Mouse (Mus musculus): Measurements from ENCODE around the gene Zbtb8a. TPM values are rescaled to one million over a fixed set of nuclear protein-coding genes. Genes with fewer than 3 reads are reported as not detected.
"Not testable (repeated sequence)": the region's sequence is repeated elsewhere in the genome, so short reads cannot be mapped to it uniquely, and the experiment has no call there.

Gene Zbtb8a
- polyA plus RNA-seq (2015; fragmentation: Nextera tagmentation; extraction: Ambion mirVana), result 16.1 and 17.8 TPM in 2 replicates

GRCm38 (mm10) chr4:129377601-129378390 lies at the start of gene Zbtb8a:
Gene Zbtb8a (minus strand): TSS chr4:129378116.
- H3K36me3 ChIP-seq, result no peaks in the 10 kb centered on the region
- peak; percentile 83 for ATAC-seq (replicated peaks)
- peak within 1 kb of the TSS; percentile 64 for H3K9ac ChIP-seq (replicated peaks)
- peak within 1 kb of the TSS; percentile 87 for H3K4me3 ChIP-seq
- peak within 1 kb of the TSS; percentile 90 for H3K27ac ChIP-seq (replicated peaks)
- H3K4me1 ChIP-seq, result peaks cover 21% of the 10 kb centered on the region
- H3K4me2 ChIP-seq (replicated peaks), result peak within 1 kb of the TSS; percentile 69
- no peaks in the 10 kb centered on the region for H3K9me3 ChIP-seq
- WGBS, result 2% methylated on average over 63 of the region's 65 CpGs
- H3K27me3 ChIP-seq, result no peaks in the 10 kb centered on the region

- H3K4me2 ChIP-seq (replicated peaks), result no peak overlapping the region
- no peaks in the 10 kb centered on the region for H3K36me3 ChIP-seq
- no peaks in the 10 kb centered on the region for H3K4me1 ChIP-seq
- no peaks in the 10 kb centered on the region for H3K27me3 ChIP-seq
- WGBS, result 77% methylated on average over 5 of the region's 5 CpGs
- ATAC-seq (replicated peaks), result no peak
- H3K9ac ChIP-seq (replicated peaks), result no peak overlapping the region
- no peaks in the 10 kb centered on the region for H3K9me3 ChIP-seq
- no peak overlapping the region for H3K27ac ChIP-seq (replicated peaks)
- H3K4me3 ChIP-seq, result no peak overlapping the region
Observed at GRCm38 (mm10) chr4:129418321-129418720, 40.4 kb upstream of the Zbtb8a start.

GRCm38 (mm10) chr4:129416478-129416877 lies 38.6 kb upstream of the Zbtb8a start:
- no peaks in the 10 kb centered on the region for H3K4me1 ChIP-seq
- H3K4me2 ChIP-seq (replicated peaks), result no peak overlapping the region
- no peak overlapping the region for H3K4me3 ChIP-seq
- no peaks in the 10 kb centered on the region for H3K27me3 ChIP-seq
- H3K36me3 ChIP-seq, result no peaks in the 10 kb centered on the region
- 83% methylated on average over 5 of the region's 5 CpGs for WGBS
- ATAC-seq (replicated peaks), result no peak
- H3K9ac ChIP-seq (replicated peaks), result no peak overlapping the region
- H3K9me3 ChIP-seq, result no peaks in the 10 kb centered on the region
- H3K27ac ChIP-seq (replicated peaks), result no peak overlapping the region

GRCm38 (mm10) chr4:129415892-129416291 lies 38.0 kb upstream of the Zbtb8a start:
- 94% methylated on average over 5 of the region's 5 CpGs for WGBS
- no peak overlapping the region for H3K27ac ChIP-seq (replicated peaks)

GRCm38 (mm10) chr4:129410991-129411390 lies 33.1 kb upstream of the Zbtb8a start:
- H3K36me3 ChIP-seq, result no peaks in the 10 kb centered on the region
- peaks cover 5% of the 10 kb centered on the region; the same call in 1 of the 2 replicates for H3K4me1 ChIP-seq
- ATAC-seq (replicated peaks), result no peak
- no peak overlapping the region for H3K27ac ChIP-seq (replicated peaks)
- no peak overlapping the region for H3K4me2 ChIP-seq (replicated peaks)
- no peaks in the 10 kb centered on the region for H3K27me3 ChIP-seq
- no peak overlapping the region for H3K9ac ChIP-seq (replicated peaks)
- H3K4me3 ChIP-seq, result no peak overlapping the region
- H3K9me3 ChIP-seq, result no peaks in the 10 kb centered on the region

More at GRCm38 (mm10) chr4:129415892-129416291, 38.0 kb upstream of the Zbtb8a start:
- Histone ChIP-seq H3K4me1 (no peaks in the 10 kb centered on the region), H3K9ac (replicated peaks) (no peak overlapping the region), H3K4me3 (no peak overlapping the region), H3K4me2 (replicated peaks) (no peak overlapping the region), H3K27me3 (no peaks in the 10 kb centered on the region), H3K9me3 (no peaks in the 10 kb centered on the region), H3K36me3 (no peaks in the 10 kb centered on the region)
- no peak for ATAC-seq (replicated peaks)

GRCm38 (mm10) chr4:129410532-129410931 lies 32.6 kb upstream of the Zbtb8a start:
- not testable (repeated sequence) for H3K36me3 ChIP-seq; H3K9ac ChIP-seq (replicated peaks); H3K27me3 ChIP-seq; H3K27ac ChIP-seq (replicated peaks); H3K4me1 ChIP-seq; H3K4me2 ChIP-seq (replicated peaks); ATAC-seq (replicated peaks); H3K9me3 ChIP-seq; H3K4me3 ChIP-seq
- 94% methylated on average over 3 of the region's 3 CpGs for WGBS

- Histone ChIP-seq H3K36me3 (no peaks in the 10 kb centered on the region), H3K4me3 (peak overlapping the region; percentile 42), H3K9me3 (no peaks in the 10 kb centered on the region), H3K4me1 (peaks cover 5% of the 10 kb centered on the region; the same call in 1 of the 2 replicates), H3K9ac (replicated peaks) (peak overlapping the region; percentile 53), H3K27ac (replicated peaks) (no peak overlapping the region), H3K4me2 (replicated peaks) (peak overlapping the region; percentile 57), H3K27me3 (no peaks in the 10 kb centered on the region)
- no peak for ATAC-seq (replicated peaks)
- 7% methylated on average over 25 of the region's 25 CpGs for WGBS
Observed at GRCm38 (mm10) chr4:129406447-129406846, 28.5 kb upstream of the Zbtb8a start.

- no peaks in the 10 kb centered on the region for H3K36me3 ChIP-seq
- no peak overlapping the region for H3K4me3 ChIP-seq
- H3K27ac ChIP-seq (replicated peaks), result no peak overlapping the region
- no peaks in the 10 kb centered on the region for H3K27me3 ChIP-seq
- ATAC-seq (replicated peaks), result no peak
- WGBS, result 81% methylated on average over 4 of the region's 4 CpGs
- H3K9me3 ChIP-seq, result no peaks in the 10 kb centered on the region
- no peak overlapping the region for H3K9ac ChIP-seq (replicated peaks)
- H3K4me2 ChIP-seq (replicated peaks), result no peak overlapping the region
- H3K4me1 ChIP-seq, result no peaks in the 10 kb centered on the region
Observed at GRCm38 (mm10) chr4:129399813-129400212, 21.9 kb upstream of the Zbtb8a start.

GRCm38 (mm10) chr4:129396960-129397359 lies 19.0 kb upstream of the Zbtb8a start:
- Histone ChIP-seq H3K4me2 (replicated peaks) (no peak overlapping the region), H3K9me3 (no peaks in the 10 kb centered on the region), H3K27ac (replicated peaks) (no peak overlapping the region), H3K9ac (replicated peaks) (no peak overlapping the region), H3K4me1 (no peaks in the 10 kb centered on the region), H3K27me3 (no peaks in the 10 kb centered on the region), H3K4me3 (no peak overlapping the region), H3K36me3 (no peaks in the 10 kb centered on the region)
- 91% methylated on average over 3 of the region's 3 CpGs for WGBS
- ATAC-seq (replicated peaks), result no peak

GRCm38 (mm10) chr4:129394089-129394870 lies 16.4 kb upstream of the Zbtb8a start:
- H3K27ac ChIP-seq (replicated peaks), result no peak overlapping the region
- 39% methylated on average over 12 of the region's 12 CpGs for WGBS

GRCm38 (mm10) chr4:129390936-129391557 lies 13.1 kb upstream of the Zbtb8a start:
- Histone ChIP-seq H3K36me3 (no peaks in the 10 kb centered on the region), H3K9ac (replicated peaks) (no peak overlapping the region), H3K27ac (replicated peaks) (no peak overlapping the region), H3K4me3 (no peak overlapping the region), H3K27me3 (no peaks in the 10 kb centered on the region), H3K4me1 (no peaks in the 10 kb centered on the region), H3K9me3 (no peaks in the 10 kb centered on the region), H3K4me2 (replicated peaks) (no peak overlapping the region)
- ATAC-seq (replicated peaks), result no peak
- WGBS, result 86% methylated on average over 7 of the region's 7 CpGs

More at GRCm38 (mm10) chr4:129394089-129394870, 16.4 kb upstream of the Zbtb8a start:
- no peak for ATAC-seq (replicated peaks)
- Histone ChIP-seq H3K27me3 (no peaks in the 10 kb centered on the region), H3K4me3 (no peak overlapping the region), H3K4me1 (no peaks in the 10 kb centered on the region), H3K9ac (replicated peaks) (no peak overlapping the region), H3K4me2 (replicated peaks) (no peak overlapping the region), H3K9me3 (no peaks in the 10 kb centered on the region), H3K36me3 (no peaks in the 10 kb centered on the region)

GRCm38 (mm10) chr4:129390216-129390743 lies 12.4 kb upstream of the Zbtb8a start:
- Histone ChIP-seq H3K4me2 (replicated peaks) (no peak overlapping the region), H3K27ac (replicated peaks) (no peak overlapping the region), H3K4me1 (no peaks in the 10 kb centered on the region), H3K4me3 (no peak overlapping the region), H3K36me3 (no peaks in the 10 kb centered on the region), H3K9ac (replicated peaks) (no peak overlapping the region), H3K9me3 (no peaks in the 10 kb centered on the region), H3K27me3 (no peaks in the 10 kb centered on the region)
- no peak for ATAC-seq (replicated peaks)
- WGBS, result 87% methylated on average over 14 of the region's 14 CpGs

Data from forebrain, embryonic 15.5 days (tissue).